Mouse (Mus musculus) gastrocnemius, adult 8-10 months (tissue): ENCODE data around the gene Ptch1. TPM values are rescaled to one million over a fixed set of nuclear protein-coding genes. Genes with fewer than 3 reads are reported as not detected.

Experiments used
- DNase-seq, 2 experiments: peaks; one replicate each; pipeline ENCODE4 v3.0.0; 2022; ENCODE audit warnings: low spot score in 2 of 2
- total RNA-seq, 4 experiments: library from RNA; stranded (reverse); gene quantifications; 2 replicates each; pipeline ENCODE4 v1.2.4; 2022

Ptch1 gene
- total RNA-seq = 10 to 100 TPM in 1 of 4 experiments, 1 to 10 TPM in 3; 6.6 to 10.3 (median 8.3) TPM

DNA sequence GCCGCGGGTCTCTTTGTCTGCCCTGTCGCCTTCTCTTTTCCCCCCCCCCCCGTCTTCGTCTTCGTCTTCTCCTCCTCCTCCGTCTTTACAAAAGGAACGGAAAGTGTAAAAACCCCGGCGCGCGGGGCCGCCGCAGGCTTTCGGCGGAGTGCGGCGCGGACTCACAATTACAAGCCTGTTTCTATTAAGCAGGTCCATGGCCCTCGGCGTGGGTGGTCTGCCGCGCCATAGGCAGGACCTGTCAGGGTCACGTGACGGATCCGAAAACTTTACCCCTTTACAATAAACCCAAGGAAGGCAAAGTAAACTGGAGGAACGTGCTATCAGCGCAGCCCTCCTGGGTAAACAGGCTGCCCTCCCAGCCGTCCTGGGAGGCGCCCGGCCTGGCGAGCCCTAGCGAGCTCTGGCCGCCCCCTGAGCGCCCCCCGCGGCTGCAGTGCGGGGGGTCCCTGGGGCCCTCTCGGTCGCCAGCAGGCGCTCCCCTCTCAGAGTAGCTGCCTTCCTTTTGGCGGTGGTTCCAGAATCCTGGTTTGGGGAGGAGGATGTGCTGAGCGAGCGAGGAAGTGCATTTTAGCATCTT is at the start of gene Ptch1:
TSS of gene Ptch1 (minus strand) at position 343 of the 580 bp plus-strand sequence.
- DNase-seq = no peak

DNA sequence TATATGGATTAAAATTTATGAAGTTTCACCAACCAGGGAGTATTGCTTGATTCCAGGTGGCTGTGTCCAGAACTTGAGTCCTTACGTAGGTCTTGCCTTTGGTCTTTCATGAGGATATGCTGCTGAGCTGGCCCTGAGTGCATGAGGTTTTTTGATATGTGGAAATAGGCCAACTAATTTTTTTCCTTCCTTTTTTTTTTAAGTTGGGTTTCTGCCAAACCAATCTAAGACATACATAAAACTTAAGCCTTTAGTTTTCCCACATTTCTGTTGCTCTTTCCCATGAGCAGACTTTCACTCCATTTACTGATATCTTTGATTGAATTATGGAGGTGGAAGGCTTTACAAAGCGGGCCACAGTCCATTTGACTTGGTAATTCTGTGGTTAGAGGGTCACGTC is 47.9 kb upstream of the Ptch1 start:
- no peak for DNase-seq

DNA sequence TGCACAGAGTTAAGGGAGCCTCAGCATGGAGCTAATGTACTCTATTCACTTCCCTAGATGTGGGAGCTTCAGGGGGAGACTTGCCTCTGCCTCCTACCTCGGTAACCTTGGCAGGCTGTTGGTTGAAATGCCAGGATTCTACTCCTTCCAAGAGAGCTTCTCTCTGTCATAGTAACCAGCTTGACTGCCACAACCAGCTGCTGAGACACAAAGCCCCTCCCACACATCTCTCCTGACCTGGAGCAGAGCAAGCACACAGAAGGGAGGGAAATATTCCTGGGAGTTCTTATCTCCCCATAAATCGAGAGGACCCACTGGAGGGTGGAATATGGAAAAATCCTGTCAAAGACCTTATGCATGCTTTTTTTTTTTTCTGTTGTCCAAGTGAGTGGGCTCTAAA is 39.8 kb upstream of the Ptch1 start:
- DNase-seq = no peak

DNA sequence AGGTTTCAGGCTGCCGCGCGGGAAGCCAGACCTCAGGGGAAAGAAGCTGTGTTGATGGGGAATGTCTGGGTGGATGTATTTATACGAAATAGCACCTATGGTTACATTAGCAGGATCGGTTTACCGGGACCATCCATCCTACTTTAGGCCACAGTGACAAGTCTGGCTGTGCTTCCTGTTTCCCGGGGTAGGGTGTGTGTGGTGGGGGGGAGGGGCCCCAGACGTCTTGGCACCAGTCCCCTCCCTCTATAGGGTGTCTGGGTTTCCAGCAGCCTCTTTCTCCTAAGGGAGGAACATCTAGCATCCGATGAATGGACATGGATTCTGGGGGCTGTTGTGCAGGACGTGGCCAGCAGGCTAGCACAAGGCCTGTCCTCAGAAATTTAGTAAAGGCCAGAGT is 36.3 kb upstream of the Ptch1 start:
- DNase-seq = no peak

DNA sequence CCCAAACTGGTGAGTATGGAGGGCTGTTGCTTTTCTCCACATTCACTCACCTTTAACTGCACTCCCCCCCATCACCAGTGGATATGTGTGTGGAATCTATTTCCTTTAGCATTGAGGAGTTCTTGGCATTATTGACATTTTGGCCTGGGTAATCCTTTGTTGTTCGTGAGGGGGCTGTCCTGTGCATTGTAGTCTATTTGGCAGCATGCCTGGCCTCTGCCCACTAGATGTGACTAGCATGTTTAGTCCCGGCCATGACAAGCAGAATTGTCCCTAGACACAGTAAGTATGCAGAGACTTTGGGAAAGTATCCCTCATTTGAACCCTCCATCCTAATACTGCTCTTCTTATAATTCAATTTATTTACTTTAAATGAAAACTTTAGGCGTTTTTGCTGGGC is 24.2 kb upstream of the Ptch1 start:
- DNase-seq = no peak

DNA sequence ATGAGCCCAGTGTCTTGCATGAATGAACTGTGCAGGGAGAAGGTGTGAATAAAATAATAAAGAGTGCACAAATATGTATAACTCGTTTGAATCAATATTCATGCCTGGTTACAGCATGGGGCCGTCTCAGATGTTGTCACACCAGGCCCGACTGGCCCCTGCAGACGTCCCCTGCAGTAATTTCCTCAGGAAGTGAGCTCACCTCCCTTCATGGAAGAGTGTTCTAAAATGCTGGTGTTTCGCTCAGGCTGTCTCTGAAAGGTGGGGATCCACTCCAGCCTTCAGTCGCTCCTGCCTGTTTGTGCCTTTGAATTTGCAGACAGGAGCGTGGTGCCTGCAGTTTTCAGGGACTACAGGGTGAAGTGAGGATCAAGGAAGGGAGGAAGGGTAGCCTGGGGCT is 22.5 kb upstream of the Ptch1 start:
- DNase-seq = no peak

DNA sequence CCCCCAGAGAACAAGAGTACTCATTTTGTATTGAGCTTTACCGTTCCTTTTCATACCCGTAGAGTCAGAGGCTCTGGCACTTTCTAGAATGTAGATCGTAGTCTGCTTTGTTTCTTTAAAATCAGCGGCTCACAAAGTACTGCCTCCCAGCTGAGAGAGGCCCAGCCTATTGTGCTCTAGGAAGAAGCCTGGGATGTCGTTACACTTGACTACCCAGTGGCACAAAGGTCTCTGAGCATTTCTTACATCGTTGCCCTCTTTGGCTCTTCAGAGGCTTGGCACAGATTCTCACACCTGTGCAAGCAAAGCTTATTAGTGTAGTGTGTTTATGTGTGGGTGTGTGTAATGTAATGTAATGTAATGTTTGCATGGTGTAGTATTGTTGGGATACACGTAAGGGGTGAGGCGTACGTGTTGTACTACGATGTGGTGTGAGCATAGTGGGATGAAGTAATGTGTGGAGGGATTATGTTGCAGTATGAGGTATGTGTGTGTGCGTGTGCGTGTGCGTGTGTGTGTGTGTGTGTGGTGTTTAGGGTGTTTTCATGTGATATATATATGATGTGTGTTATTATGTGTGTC is 20.2 kb upstream of the Ptch1 start:
- no peak for DNase-seq

DNA sequence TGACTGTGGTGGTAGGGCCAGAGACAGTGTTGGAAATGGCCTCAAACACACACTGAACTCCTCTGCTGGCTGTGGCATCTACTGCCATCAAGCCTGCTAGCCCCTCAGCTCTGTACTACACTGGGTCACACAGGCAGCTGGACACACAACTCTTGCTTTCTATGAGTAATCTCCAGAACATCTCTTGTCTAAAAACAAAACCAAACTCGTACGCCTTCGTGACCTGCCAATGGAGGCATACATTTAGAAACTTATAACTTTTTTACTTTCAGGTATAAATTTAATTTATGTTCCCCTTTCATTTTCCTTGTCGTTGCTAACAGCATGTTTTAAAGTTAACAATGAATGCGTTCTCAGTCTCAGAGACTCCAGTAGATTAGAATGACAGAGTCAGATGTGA is 19.4 kb upstream of the Ptch1 start:
- no peak for DNase-seq

DNA sequence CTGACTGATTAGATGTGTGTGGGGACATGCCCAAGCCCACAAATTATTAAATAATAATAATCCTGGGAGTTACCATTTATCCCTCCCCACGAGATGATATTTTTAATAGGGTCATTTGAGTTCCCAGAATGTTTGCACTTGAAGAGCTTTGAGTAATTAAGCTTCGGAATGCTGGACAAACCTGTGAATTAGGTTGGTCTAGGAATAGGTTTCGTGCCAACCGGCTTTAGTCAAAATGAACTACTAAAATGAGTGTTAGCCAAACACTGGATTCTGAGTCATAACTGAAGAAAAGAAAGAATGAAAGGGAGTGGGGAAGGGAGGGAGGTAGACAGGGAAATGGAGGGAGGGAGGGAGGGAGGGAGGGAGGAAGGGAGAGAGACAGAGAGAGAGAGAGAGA is 1.2 kb upstream of the Ptch1 start:
- DNase-seq = no peak

DNA sequence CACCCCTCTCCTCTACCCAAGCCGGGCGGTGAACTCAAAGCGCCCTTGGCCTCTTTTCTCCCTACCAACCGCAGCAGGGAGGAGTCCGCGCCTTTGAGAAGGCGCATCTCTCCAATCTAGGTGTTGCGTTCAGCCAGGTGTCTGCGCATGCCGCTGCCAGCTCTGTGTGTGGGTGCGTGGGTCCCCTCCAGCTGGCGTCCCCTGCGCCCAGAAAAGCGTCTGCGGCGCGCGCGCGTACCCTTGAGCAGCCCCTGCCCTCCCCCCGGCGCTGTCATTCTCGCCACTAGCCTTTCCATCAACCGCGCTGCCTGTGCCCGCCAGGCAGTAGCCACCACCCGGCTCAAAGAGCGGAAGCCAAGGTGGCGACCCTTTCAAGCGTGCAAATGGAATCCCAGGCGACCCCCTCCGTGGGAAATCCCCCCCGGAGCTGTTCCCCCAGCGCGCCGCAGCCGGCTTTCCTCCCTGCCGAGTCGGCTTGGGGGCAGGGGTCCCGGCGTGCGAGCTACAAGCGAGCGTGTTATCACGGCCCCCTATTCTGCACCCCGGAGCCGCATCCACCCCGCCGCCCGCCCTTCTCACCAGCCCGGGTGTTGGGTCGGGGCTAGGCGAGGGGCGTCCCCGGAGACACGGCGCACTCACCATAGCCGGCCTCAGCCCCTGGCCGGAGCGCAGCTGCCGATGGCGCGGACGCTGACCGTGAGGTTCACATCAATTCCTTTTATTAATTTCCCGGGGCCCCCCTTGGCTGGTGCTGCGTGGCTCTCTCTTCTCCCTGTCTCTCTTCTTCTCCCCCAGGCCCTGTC is 744 bp downstream of the Ptch1 start:
- no peak for DNase-seq

DNA sequence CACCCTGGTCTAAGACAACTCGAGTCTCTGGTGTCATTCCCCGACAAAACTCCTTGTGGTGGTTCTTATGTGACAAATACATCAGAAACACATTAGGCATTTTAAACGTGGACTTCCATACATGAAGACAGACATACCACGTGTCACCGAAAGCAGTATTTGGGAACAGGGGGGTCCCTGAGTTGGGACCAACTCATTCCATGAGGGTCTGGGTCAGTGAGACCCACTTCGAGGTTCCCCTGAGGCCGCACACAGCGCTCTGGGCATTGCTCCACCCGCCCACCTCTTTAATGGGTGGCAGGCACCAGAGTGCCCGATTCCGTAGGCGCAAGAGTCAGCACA is 1.3 kb downstream of the Ptch1 start:
- DNase-seq = no peak

DNA sequence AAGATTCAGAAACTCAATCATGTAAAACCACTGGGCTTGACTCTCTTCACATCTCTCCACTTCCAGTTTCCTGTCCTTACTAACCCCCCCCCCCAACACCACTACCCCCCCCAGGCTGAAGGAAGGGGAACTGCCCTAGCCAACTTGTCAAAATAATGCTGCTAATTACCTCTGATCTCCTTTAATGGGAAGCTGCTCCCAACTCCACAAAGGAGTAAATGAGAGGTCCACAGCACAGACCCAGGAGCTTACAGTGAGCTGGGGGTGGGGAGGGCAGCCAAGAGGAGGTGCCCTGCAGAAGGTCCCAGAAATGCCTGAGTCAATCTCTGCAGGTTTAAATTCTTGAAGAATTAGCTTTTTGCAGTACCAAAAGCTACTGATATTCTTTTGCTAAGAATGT is 2.9 kb downstream of the Ptch1 start:
- no peak for DNase-seq

DNA sequence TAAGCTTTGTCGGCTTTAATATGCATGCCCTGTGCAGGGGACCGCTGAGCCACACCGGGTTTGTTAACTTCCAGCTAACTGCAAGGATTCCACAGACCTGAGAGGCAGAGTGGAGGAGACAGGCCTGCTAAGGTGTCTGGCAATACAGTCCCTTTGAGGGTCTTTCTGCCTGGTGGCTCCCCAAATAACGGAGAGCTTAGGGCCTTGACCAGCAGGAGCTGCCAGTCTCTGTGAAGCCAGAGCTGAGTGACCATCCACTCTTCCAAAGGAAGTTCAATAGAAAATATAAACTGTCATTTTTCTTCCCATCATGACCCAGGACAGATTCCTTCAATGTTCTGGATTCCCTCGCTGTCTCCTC is 4.0 kb downstream of the Ptch1 start:
- no peak for DNase-seq

DNA sequence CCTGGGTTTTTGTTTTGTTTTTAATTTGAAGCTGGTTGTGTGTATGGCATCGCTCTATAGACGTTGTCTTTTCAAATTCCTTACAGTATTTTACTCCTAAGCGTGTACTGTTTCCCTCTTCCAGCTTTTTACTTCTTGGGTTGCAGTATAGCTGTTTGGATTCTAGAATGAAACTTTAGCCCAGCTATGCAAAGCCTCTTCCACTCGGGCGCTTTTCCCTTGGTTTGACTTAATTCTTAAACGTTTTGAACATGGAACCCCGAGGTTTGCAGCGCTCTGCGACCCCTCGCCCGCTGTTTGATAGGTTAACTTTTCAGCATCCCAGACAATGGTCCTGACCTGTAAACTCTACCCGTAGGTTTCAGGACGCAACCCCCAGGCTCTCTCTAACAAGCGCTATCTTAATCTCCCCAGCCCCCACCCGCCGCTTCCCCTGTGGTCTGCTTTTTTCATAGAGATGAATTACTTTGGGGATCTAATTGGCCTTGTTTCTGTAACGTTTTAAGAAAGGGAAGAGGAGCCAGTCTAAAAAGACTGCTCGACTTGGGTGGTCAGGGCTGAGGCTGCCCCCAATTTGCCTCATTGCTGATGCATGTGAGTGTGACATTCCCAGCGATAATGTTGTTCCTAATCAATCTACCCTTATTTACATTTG is 4.5 kb downstream of the Ptch1 start:
- no peak for DNase-seq

DNA sequence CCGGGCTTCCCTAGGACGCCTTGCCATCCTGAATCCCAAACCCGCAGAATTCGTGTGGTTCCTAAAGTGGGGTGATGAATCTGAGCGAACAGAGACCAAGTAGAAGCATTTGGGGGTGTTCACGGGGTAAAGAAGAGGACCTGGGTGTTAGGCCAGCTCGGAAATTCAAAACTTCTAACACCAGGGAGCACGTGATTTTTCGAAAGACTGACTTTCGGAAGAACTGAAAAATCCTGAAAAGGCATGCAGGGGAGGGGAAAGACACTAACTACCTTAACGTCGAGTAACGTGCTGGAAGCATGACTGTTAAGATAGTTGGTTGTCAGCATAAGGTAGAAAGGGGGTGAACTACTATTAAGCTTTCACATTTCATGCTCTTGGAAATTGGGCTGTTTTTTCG is 5.1 kb downstream of the Ptch1 start:
- DNase-seq = no peak

DNA sequence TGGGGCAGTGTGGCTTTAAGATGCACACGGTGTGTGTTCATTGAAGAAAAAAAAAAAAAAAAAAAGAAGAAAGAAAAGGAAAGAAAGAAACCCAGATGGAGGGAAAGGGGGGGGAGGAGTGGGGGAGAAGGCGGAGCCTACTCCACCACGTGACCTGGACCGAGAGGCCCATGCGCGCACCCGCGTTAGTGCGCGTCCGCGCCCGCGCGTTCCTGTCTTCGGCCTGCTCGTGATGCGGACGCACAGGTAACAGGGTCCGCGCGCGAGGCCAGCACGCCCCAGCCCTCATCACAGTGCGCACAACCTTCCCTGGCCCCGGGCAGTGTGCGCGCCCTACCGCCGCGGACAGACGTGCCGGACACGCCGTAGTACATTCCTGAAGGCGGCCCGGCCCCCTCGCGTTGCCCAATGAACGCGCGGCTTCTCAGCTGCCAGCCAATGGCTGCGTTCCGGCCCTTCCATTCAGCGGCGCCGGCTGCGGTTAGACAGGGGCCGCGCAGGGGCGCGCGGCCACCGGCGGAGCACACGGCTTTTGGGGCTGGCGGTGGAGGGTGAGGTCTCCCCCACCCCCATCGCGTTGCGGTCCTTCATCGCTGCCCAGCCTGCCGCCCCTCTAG is 5.6 kb downstream of the Ptch1 start:
- peak; percentile 87 to 91 for DNase-seq

DNA sequence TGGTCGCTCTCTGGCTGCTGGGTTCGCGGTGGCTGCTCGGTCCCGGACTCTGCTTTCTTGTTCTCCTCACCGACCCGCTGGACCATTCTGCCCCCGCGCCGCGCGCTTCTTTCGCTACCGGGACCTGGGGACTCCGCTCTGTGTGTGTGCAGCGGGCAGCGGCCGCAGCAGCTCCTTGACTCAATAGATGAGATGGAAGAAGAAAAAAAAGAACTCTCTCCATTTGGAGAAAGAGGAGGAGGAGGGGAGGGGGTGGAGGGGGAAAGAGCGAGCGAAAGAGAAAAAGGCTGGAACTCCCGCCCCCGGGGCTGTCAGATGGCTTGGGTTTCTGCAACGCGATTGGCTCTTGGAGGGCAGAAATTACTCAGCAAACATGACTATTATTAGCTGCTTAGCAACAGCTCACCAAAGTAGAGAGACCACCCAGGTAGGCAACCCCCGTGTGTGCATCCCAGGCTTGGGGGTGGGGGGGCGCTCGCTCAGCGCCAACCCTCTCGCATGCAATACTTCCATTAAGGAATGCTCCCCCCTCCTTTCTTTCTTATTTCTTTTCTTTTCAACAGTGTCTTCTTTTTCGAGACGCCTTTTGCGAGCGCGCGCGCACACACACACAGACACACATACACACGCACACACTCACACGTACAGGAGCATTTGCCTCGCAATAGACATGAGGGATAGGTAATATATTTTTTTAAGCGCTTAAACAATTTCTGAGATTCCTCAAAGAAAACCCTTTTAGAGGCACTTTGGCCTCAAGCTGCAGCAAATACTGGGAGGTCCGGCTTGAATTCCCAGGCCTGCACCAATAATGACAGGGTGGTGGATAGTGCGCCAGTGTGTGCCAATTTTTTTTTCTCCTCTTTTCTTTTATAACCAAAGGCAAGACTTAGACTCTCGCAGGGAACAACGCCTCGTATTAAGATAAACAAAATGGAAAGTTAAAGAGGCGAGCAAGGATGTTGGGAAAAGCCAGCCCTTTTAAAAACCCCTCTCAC is 7.1 kb downstream of the Ptch1 start:
- DNase-seq = peak; percentile 57 to 76

DNA sequence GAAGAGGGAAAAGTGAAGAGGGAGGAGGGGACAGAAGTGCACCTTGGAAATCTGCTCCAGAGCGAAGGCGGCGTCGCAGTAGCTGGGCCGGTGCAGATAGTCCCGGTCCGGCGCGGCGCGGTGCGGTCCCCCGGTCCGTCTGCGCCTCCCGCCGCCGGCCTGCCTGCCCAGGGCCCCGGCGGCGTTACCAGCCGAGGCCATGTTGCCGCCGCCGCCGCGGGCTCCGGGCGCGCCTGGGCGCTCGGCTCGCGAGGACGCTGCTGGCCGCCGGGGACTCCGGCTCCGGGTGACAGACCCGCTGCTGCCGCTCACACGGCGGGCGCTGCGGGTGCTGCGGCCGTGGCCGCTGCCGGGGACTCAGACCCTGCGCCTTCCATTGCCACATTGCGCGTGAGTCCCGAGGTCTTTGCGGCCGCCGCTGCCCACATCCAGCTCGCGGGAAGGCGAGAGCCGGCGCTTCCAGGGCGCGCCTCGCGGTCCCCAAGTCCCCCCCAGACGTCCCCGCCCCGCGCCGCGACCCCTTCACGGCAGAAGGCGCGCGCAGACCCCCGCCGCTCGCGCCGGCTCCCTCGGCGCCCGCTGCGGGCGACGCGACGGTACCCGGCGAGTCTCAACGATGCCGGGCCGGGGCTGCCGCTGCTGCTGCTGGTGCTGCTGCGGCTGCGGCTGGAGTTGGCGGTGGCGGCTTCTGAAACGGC is 7.9 kb downstream of the Ptch1 start:
- no peak for DNase-seq

DNA sequence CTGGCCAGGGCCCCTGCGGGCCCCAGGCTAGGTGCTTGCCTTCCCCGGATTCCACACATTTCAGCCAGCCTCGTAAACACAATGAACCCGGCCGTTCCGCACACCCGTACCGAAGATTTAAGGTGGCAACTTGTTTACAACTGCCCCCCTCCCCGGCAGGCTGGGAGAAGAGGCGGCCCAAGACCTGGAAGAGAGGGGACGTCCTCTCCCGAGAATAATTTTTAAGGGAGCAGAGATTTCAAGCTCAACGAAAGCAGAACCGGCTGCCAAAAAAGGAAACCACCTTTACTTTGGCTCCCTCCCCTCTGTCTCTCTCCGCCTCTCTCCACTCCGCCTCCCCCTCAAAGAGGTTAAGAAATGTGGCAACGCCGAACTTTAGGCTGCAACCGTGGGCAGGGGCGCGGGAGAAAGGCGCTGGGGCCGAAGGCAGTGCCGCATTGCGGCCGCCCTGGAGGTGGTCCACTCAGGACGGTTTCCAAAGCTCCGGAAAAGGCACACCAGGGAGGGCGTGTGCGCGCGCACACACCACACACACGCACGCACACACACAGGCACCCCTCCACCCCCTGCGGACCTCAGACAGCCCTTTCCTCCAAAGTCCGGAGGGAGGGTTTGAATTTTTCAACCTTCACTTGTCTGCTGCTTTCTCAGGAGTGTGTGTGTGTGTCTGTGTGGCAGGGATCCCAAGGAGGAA is 8.6 kb downstream of the Ptch1 start:
- peak; percentile 40 to 52 for DNase-seq
